Mouse (Mus musculus): ENCODE data around the gene Mmp9. TPM values are rescaled to one million over a fixed set of nuclear protein-coding genes. Genes with fewer than 3 reads are reported as not detected.

Mmp9 gene
- total RNA-seq, 2 experiments from 2014 or later, result 0.56 to 0.60 TPM

DNA sequence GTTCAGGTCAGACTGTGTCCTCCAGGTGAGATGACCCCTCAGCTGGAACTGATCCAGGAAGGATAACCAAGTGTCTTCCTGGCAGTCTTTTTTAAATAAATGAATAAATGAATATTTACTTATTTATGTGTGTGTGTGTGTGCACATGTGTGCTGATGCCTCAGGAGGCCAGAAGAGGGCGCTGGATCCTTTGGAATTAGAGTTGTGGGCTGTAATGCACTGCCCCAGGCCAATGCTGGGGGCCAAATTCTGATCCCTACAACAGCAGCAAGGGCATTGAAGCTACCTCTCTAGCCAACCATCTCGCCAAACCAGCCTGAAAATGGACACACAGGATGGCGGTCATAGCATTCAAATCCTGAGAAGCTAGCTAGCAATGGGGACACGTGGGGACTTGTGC, 15.1 kb downstream of the Mmp9 start:
- DNase-seq, result no peak

DNA sequence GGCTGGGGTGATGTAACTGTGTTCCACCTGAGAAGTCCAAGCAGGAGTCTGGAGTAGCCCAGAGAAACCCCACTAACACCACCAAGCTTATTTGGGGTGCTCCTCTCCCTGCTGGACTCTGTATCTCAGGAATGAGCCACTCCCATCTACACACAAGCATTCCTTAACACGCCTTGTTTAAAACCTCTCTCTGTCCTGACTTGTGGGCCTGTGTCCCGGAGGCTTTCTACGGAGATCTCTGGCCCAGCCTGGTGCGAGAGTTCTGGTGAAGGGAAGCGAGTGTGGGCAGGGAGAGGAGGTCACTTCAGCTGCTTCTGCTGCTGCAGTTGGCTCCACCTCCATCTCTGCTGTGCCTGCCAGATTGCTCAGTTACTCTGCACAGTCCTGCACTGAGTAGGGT, 15.6 kb downstream of the Mmp9 start:
- DNase-seq, result no peak

- DNase-seq, result no peak
Observed at GRCm38 (mm10) chr2:164957548-164958315, 17.2 kb downstream of the Mmp9 start.

DNA sequence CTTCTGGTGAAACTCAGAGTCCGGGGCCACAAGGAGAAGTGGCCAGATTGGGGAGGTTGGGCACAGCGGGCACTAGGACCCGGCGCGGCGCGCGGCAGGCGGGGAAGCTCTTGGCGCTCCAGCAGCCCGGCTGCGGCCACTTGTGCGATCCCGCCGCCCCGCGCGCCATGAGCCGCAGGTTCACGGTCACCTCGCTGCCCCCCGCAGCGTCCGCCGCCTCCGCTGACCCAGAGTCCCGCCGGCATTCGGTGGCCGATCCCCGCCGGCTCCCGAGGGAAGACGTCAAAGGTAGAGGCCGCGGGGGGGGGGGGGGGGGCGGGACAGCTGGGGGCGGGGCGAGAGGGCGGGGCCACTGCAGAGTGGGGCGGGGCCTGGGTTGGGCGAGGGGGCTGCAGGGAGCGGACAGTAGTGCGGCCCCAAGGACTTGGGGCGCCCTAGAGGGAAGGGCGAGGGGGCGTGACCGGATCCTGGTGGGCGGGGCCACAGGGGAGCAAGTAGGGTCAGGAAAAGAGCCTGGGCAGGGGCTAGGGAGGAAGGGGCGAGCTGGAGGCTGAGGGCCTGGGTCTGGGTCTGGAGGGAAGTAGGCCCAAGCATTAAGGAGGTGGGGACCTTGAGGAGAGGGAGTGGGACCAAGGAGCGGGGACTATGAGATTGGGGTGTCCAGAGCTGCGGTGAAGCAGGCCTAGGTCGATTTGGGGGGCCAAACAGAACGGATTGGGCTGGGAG, 20.3 kb downstream of the Mmp9 start, which contains the start of gene Slc12a5:
TSS of gene Slc12a5 (plus strand) at position 87 of the 726 bp plus-strand sequence.
- peak; percentile 80 to 87 for DNase-seq

GRCm38 (mm10) chr2:164961506-164962182, 21.1 kb downstream of the Mmp9 start:
- peak; percentile 79 to 86 for DNase-seq

DNA sequence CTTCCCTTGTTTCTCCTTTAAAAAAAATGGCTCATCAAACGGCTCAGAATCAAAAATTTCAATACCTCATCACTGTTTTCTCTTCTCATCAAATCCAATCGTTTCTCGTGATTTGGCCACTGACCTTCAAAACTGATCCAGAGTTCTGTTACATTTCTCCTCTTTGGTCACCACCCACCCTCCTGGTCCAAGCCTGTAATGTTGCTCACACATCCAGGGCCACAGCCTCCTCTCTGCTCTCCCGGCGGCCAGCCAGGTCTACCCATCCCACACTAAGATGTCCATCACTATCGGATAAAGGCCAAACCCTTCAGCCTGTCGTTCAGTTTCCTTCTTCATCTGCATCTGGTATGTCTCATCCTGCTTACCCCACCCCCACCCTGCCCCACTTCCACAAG, 21.6 kb downstream of the Mmp9 start:
- no peak for DNase-seq

GRCm38 (mm10) chr2:164964242-164964894, 23.8 kb downstream of the Mmp9 start:
- no peak for DNase-seq

DNA sequence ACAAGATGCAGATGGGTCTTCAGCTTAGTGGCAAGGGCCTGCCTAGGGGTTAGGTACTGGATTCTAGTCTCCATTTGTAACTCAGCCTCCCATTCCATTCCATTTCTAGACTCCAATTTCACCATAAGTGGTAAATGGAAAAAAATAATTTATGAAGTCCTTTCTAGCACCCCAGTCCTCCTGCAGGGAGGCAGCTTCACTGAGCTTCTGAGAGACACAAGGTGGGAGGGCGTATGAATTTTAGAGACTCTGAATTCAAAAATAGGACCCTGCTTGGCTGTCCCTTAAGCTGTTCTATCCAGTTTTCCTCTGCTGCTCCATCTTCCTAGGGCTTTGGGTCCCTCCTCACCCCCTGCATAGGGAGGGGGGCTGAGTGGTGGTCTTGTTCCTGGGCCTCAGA, 24.4 kb downstream of the Mmp9 start:
- no peak for DNase-seq

DNA sequence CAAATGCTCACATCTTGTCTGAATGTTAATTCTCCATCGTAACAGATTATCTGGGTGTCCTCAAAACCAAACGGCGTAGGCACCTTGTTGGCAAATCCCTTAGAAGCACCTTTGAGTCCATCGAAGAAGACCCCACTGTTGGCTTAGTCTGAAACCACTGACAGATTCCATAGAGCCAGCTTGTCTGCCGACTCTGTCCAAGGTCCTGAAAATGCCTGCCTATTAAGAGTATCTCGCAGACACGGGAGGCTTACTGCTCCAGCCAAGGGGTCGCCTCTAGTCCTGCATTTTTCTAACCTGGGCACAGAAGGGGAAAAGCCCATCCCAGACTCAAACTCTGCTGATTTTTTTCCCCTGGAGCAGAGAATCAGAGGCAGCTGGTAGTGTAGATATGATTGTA, 25.8 kb downstream of the Mmp9 start:
- peak; percentile 24 to 68 for DNase-seq

DNA sequence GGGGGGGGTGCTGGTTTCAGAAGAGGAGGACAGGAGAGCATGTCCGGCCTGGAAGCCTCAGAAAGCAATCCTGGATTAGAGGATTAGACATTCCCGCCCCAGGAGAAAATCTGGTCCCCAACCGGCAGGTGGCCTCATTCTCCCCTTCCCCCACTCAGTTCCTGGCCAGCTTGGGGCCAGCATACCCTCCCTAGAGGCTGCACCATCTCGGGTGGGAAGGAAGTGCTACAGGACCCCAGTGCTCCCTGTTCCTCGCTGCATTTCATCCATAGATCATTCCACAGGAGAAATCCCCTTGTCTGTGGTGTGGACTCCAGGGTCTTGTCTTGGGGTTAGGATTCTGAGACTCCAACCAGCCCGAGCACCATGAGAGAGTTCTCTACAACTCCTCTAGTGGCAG, 26.6 kb downstream of the Mmp9 start:
- no peak for DNase-seq

DNA sequence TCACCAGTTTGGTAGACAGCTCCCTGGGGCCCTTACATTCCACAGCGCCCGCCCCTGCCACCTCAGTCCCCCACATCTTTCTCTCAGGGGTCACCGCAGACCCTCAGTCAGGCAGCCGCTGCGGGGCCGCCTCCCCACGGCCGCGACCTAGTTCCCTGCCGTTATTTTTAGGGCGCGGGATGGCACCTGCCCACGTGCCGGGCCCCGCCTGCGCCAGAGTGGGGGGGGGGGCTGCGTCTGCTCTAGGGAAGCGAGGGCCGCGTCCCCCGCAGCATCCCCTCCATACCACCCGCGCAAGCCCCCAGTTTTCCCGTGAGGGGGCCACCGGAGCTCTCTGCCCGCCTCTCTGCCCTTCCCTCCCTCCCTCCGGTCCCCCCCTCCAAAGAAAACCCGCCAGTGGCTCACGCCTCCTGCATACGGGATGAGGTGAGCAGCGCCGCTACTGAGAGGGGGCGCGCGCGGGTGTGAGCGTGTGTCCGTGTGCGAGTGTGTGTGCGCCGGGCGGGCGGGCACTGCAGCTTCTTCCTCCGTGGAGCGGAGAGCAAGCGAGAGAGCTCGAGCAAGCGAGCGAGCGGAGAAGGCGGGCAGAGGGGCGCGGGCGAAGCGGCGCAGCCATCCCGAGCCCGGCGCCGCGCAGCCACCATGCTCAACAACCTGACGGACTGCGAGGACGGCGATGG, 27.3 kb downstream of the Mmp9 start:
- no peak for DNase-seq

DNA sequence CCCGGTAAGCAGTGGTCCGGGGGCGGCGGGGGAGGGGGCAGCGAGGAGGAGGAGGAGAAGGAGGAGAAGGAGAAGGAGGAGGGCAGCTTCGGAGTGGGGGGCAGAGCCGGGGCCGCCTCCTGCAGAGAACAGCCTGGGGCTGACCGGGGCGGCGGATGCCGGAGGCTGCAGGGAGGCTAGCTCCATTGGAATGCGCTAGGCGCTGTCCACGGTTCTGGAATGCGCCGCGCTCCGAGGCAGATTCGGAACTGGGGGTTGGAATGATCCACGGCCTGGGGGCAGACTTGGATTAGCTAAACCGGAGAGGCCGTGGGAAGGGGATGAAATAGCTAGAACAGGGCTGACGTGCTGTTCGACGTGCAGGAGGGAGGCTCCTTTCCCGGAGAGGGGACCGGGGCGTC, 27.9 kb downstream of the Mmp9 start:
- peak; percentile 83 to 88 for DNase-seq

- DNase-seq, result no peak
Observed at GRCm38 (mm10) chr2:164969348-164969781, 28.8 kb downstream of the Mmp9 start.

GRCm38 (mm10) chr2:164970631-164971196, 30.1 kb downstream of the Mmp9 start:
- DNase-seq, result no peak

GRCm38 (mm10) chr2:164972646-164973045, 32.1 kb downstream of the Mmp9 start:
- no peak for DNase-seq

- DNase-seq, result no peak
Observed at GRCm38 (mm10) chr2:164975611-164976010, 35.0 kb downstream of the Mmp9 start.

- peak; percentile 64 to 78 for DNase-seq
Observed at GRCm38 (mm10) chr2:164979749-164980148, 39.2 kb downstream of the Mmp9 start.

DNA sequence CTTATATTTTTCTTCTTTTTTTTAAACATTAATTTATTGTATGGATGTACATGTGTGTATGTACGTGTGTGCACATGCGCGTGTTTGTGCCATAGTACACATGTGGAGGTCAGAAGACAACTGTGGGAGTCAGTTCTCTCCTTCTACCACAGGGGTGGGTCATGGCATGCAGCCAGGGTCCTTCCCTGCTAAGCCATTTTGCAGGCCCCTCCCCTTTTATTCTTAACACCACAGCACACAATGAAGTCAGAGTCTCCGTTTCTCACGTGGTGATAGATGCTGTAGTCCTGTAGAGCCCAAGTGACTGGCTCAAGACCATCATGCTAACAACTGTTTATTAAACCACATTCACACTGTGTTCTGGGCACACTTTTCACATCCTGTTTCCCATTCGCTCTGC, 45.4 kb downstream of the Mmp9 start:
- no peak for DNase-seq

DNA sequence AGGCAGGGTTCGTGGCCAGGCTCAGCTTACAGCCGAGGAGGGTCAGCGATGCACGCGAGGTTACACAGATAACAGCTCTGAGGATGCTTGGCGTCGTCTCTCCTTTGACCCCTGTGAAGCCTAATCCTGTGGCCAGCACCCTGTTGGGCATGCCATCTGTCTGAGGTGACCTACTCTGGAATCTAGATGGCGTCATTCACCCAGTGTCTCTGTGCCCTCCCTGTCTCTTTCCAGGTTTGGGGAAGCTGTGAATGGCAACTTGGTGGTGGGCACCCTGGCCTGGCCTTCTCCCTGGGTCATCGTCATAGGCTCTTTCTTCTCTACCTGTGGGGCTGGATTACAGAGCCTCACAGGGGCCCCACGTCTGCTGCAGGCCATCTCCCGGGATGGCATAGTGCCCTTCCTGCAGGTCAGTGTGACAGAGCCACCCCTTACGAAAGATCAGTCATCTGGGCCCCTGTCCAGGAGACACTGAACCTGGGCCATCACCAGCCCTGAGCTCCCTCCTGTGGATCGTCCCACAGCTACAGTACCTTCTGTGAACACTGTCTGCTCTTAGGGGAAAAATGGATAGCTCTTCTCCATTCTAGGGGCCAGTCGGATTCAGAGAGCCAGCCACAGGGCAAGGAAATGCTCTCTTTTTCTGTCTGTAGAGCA, 45.9 kb downstream of the Mmp9 start:
- DNase-seq, result no peak

- no peak for DNase-seq
Observed at GRCm38 (mm10) chr2:164988777-164989176, 48.2 kb downstream of the Mmp9 start.

- no peak for DNase-seq
Observed at GRCm38 (mm10) chr2:164991111-164991510, 50.5 kb downstream of the Mmp9 start.
